Mouse (Mus musculus) myocyte (in vitro differentiated cells): Measurements from ENCODE around the gene Fam161a.

Experiments used
- MAX ChIP-seq: IDR thresholded peaks from one replicate; pipeline ENCODE4 v1.6.1; 2011; ENCODE audit warnings: low read depth, mild to moderate bottlenecking, control low read depth
- MYOG ChIP-seq, 3 experiments: IDR thresholded peaks; one replicate each; pipeline ENCODE4 v1.6.1; 2011; ENCODE audit warnings: control low read depth in 2 of 3, low read depth in 2 of 3, mild to moderate bottlenecking in 2 of 3; ENCODE audit not compliant: insufficient read length in 2 of 3, control insufficient read depth in 1 of 3, insufficient read depth in 1 of 3
- POLR2A ChIP-seq: IDR thresholded peaks from one replicate; pipeline ENCODE4 v1.6.1; 2011; ENCODE audit warnings: low read depth, mild to moderate bottlenecking, control low read depth, moderate library complexity; ENCODE audit not compliant: insufficient read length
- POLR2AphosphoS2 ChIP-seq: IDR thresholded peaks from one replicate; pipeline ENCODE4 v1.6.1; 2011; ENCODE audit warnings: low read depth, control low read depth; ENCODE audit not compliant: insufficient read length
- REST ChIP-seq: IDR thresholded peaks from one replicate; pipeline ENCODE4 v1.6.1; 2011; ENCODE audit warnings: mild to moderate bottlenecking, control low read depth, moderate library complexity; ENCODE audit not compliant: insufficient read depth, insufficient read length
- TCF12 ChIP-seq: IDR thresholded peaks from one replicate; pipeline ENCODE4 v1.6.1; 2011; ENCODE audit warnings: mild to moderate bottlenecking, control low read depth; ENCODE audit not compliant: poor library complexity, insufficient read depth, severe bottlenecking
- USF1 ChIP-seq: IDR thresholded peaks from one replicate; pipeline ENCODE4 v1.6.1; 2011; ENCODE audit warnings: low read depth, mild to moderate bottlenecking, control low read depth, moderate library complexity

- TF ChIP-seq MYOG (IDR thresholded peaks at IDR 0.05; ENCODE audit: control insufficient read depth in 1 of 3, insufficient read depth in 1 of 3, insufficient read length in 2 of 3, low read depth in 2 of 3), result no peak
- no peak for TF ChIP-seq USF1
- no peak for TF ChIP-seq POLR2A
- TF ChIP-seq MAX, result no peak
- no peak for TF ChIP-seq TCF12
- no peak for TF ChIP-seq REST
- TF ChIP-seq POLR2AphosphoS2, result no peak
Observed at GRCm38 (mm10) chr11:23020116-23020770, 12.9 kb downstream of the Fam161a start.
